Comparison of ENCODE assay signal across 9 mouse cellular contexts in the genomic region with DNA sequence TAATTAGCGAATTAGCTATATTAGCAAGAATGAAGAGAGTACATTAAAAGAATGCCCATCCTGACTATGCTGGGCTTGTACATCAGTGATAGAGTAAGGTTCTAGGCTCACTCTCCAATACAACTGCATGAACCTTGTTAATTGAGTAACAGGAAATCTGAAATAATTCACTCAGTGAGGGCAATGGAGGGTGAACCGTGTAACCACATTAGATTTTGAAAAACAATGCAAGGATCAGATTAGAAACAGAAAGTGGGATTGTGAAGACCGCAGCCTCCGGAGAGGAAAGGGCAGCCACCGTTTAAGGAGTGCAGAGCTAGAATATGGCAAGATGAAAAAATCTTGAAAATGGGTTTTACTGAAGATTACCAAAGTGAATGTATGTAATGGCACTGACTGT. TPM values are rescaled to one million over a fixed set of nuclear protein-coding genes. Genes with fewer than 3 reads are reported as not detected.
DNase-seq lines count a peak whose midpoint lies in the region; ATAC-seq and TF ChIP-seq lines count a peak whose summit lies in the region.
"Had no signal": no experiment of that assay in that cellular context is flagged by ENCODE, and none has a peak within 500 bp of the region (broad histone marks: within the 10 kb centered on the region; RNA-seq: fewer than 3 reads in every experiment).

No protein-coding gene starts in this region.

- H3K36me3 ChIP-seq in G1E (replicated peaks) = peaks cover 34% of the 10 kb centered on the region
- peaks cover 28% of the 10 kb centered on the region for H3K36me3 ChIP-seq in forebrain, embryonic 13.5 days (ENCODE audit: poor library complexity, severe bottlenecking)

- no peak for TF ChIP-seq CTCF in left cerebral cortex, adult 2 months (IDR thresholded peaks at IDR 0.05)
- no peak for TF ChIP-seq CTCF in G1E (IDR thresholded peaks at IDR 0.05; ENCODE audit: low read depth, low read length)

- no peak for DNase-seq in left cerebral cortex, adult 2 months (ENCODE audit: extremely low spot score in 1 of 2, low spot score in 2 of 2)
- no peak for DNase-seq in left cerebral cortex, adult 9 months (ENCODE audit: low spot score in 2 of 2)
- DNase-seq in G1E (ENCODE audit: low spot score) = no peak
- no peak for DNase-seq in gastrocnemius, adult 18-20 months (ENCODE audit: low spot score)
- DNase-seq in embryo, embryonic 9.5 days (ENCODE audit: extremely low spot score) = no peak
- no peak for DNase-seq in adrenal gland, postnatal 10 days
- DNase-seq: kidney, adult 8-10 months had no signal

- no peak overlapping the region for H3K9ac ChIP-seq in forebrain, embryonic 13.5 days

- WGBS in forebrain, embryonic 13.5 days = 71% methylated on average over 5 of the region's 5 CpGs

- ATAC-seq in G1E (ENCODE audit: extremely low read depth, insufficient number of reproducible peaks, low FRiP score, poor library complexity, severe bottlenecking) = no peak
- ATAC-seq in forebrain, embryonic 13.5 days = no peak
- ATAC-seq in megakaryocyte, adult 5-6 weeks (ENCODE audit: poor library complexity, severe bottlenecking) = 0 out of 2 replicates have a peak, but pooled peaks have one; percentile 10

- H3K4me2 ChIP-seq in forebrain, embryonic 13.5 days = peak overlapping the region; percentile 36

- peaks cover 28% of the 10 kb centered on the region for H3K4me1 ChIP-seq in G1E (ENCODE audit: insufficient read depth, low read depth, low read length)
- H3K4me1 ChIP-seq in forebrain, embryonic 13.5 days = peaks cover 35% of the 10 kb centered on the region

- H3K27ac ChIP-seq in left cerebral cortex, adult 2 months = no peak overlapping the region
- H3K27ac ChIP-seq in forebrain, embryonic 13.5 days = no peak overlapping the region

- no peaks in the 10 kb centered on the region for H3K9me3 ChIP-seq in G1E (replicated peaks)
- no peaks in the 10 kb centered on the region for H3K9me3 ChIP-seq in forebrain, embryonic 13.5 days (replicated peaks)

- intact Hi-C loops in left cerebral cortex, adult 2 months (cut with DNase I) = loop anchor here (10.0 kb wide), 1 partner anchor 326 kb away; no protein-coding TSS in a partner anchor

- no peaks in the 10 kb centered on the region for H3K27me3 ChIP-seq in G1E (ENCODE audit: insufficient read depth, low read length)
- no peaks in the 10 kb centered on the region for H3K27me3 ChIP-seq in forebrain, embryonic 13.5 days

- 0 out of 2 replicates have a peak overlapping the region, but pooled peaks have one; percentile 3 for H3K4me3 ChIP-seq in left cerebral cortex, adult 2 months
- peak overlapping the region; percentile 57; the same call in 1 of the 2 replicates for H3K4me3 ChIP-seq in G1E (ENCODE audit: low read depth, low read length)
- H3K4me3 ChIP-seq in forebrain, embryonic 13.5 days = peak overlapping the region; percentile 20

RNA-seq across cellular contexts. Expression of gene Trim59, which starts 3.3 kb away (rescaled TPM):
- total RNA-seq in left cerebral cortex, adult 2 months (2021) = 1 to 10 TPM; 7.1 to 9.1 TPM
- total RNA-seq in G1E (2014; fragmentation: Nextera tagmentation) (126 and 158 TPM in 2 replicates), G1E (2017) (32.8 and 35.7 TPM in 2 replicates)
- 9.6 and 11.1 TPM in 2 replicates for polyA plus RNA-seq in G1E (2012)
- polyA plus RNA-seq in forebrain, embryonic 13.5 days (2015; fragmentation: Nextera tagmentation; extraction: Ambion mirVana) = 132 and 134 TPM in 2 replicates
- 61.1 and 69.6 TPM in 2 replicates for total RNA-seq in megakaryocyte, adult 5-6 weeks (2015)
- total RNA-seq in megakaryocyte, adult 5-6 weeks (2017) = 26.0 and 32.6 TPM in 2 replicates
- total RNA-seq in gastrocnemius, adult 18-20 months (2021) = under 1 TPM; 0.39 to 0.50 TPM
- total RNA-seq in adrenal gland, postnatal 10 days (2021) = 10 to 100 TPM; 16.7 to 19.6 TPM

RNA-seq across cellular contexts. Expression of gene Smc4, which starts 36.8 kb away (rescaled TPM):
- 1 to 10 TPM; 4.7 to 4.9 TPM for total RNA-seq in left cerebral cortex, adult 2 months (2021)
- total RNA-seq in G1E (2014; fragmentation: Nextera tagmentation) = 591 and 614 TPM in 2 replicates
- total RNA-seq in G1E (2017) = 364 and 430 TPM in 2 replicates
- 98.6 and 99.9 TPM in 2 replicates for polyA plus RNA-seq in G1E (2012)
- 177 and 180 TPM in 2 replicates for polyA plus RNA-seq in forebrain, embryonic 13.5 days (2015; fragmentation: Nextera tagmentation; extraction: Ambion mirVana)
- 263 and 290 TPM in 2 replicates for total RNA-seq in megakaryocyte, adult 5-6 weeks (2015)
- total RNA-seq in megakaryocyte, adult 5-6 weeks (2017) = 541 and 545 TPM in 2 replicates
- total RNA-seq in gastrocnemius, adult 18-20 months (2021) = 1 to 10 TPM; 3.9 to 4.1 TPM
- total RNA-seq in adrenal gland, postnatal 10 days (2021) = 10 to 100 TPM; 42.0 to 56.6 TPM

RNA-seq across cellular contexts. Expression of gene Ift80, which starts 36.9 kb away (rescaled TPM):
- total RNA-seq in left cerebral cortex, adult 2 months (2021) = 10 to 100 TPM; 19.9 to 26.1 TPM
- total RNA-seq in G1E (2014; fragmentation: Nextera tagmentation) = 21.7 and 66.1 TPM in 2 replicates
- 14.8 and 17.6 TPM in 2 replicates for total RNA-seq in G1E (2017)
- polyA plus RNA-seq in G1E (2012) = 0.32 and 0.56 TPM in 2 replicates
- 12.8 and 13.9 TPM in 2 replicates for polyA plus RNA-seq in forebrain, embryonic 13.5 days (2015; fragmentation: Nextera tagmentation; extraction: Ambion mirVana)
- total RNA-seq in megakaryocyte, adult 5-6 weeks (2015) = 8.0 and 10.8 TPM in 2 replicates
- 13.7 and 15.2 TPM in 2 replicates for total RNA-seq in megakaryocyte, adult 5-6 weeks (2017)
- 1 to 10 TPM; 3.3 to 5.0 TPM for total RNA-seq in gastrocnemius, adult 18-20 months (2021)
- 10 to 100 TPM; 15.5 to 15.9 TPM for total RNA-seq in adrenal gland, postnatal 10 days (2021)

Comparison
In these comparisons a context has a peak if more than half of its experiments do, and no peak if none do; other contexts are left out.
1. H3K4me3 ChIP-seq: peak in every context shown above with its lines; median percentile 57 in G1E; 20 in forebrain, embryonic 13.5 days; 3 in left cerebral cortex, adult 2 months.
2. RNA of gene Trim59, which starts 3.3 kb away (total RNA-seq): 32.8 to 158 TPM in G1E, 26.0 to 69.6 TPM in megakaryocyte, adult 5-6 weeks, 16.7 to 19.6 TPM in adrenal gland, postnatal 10 days and 7.1 to 9.1 TPM in left cerebral cortex, adult 2 months; 0.39 to 0.50 TPM in gastrocnemius, adult 18-20 months; every median in the first group is over 4 times any median in the second.
3. RNA of gene Smc4, which starts 36.8 kb away (total RNA-seq): 364 to 614 TPM in G1E, 263 to 545 TPM in megakaryocyte, adult 5-6 weeks and 42.0 to 56.6 TPM in adrenal gland, postnatal 10 days; 4.7 to 4.9 TPM in left cerebral cortex, adult 2 months and 3.9 to 4.1 TPM in gastrocnemius, adult 18-20 months; every median in the first group is over 4 times any median in the second.